Mouse (Mus musculus) cerebellum, adult 8-10 months (tissue): ENCODE data around the gene Rem1.

Experiments used
- DNase-seq: peaks from one replicate; pipeline ENCODE4 v3.0.0; 2022

Rem1 gene

GRCm38 (mm10) chr2:152678925-152679324 lies 52.2 kb downstream of the Rem1 start:
- peak; percentile 1 for DNase-seq

- DNase-seq: peak; percentile 3
These were observed 53.1 kb downstream of the Rem1 start for GRCm38 (mm10) chr2:152679701-152680355.

GRCm38 (mm10) chr2:152683086-152683485 lies 56.3 kb downstream of the Rem1 start:
- DNase-seq: no peak
